Mouse (Mus musculus) midbrain, embryonic 16.5 days (tissue): ENCODE results near the gene Tmem86b. TPM values are rescaled to one million over a fixed set of nuclear protein-coding genes. Genes with fewer than 3 reads are reported as not detected.

Experiments used
- ATAC-seq: fragments of 200-750 bp; cut with Nextera tagmentation; 2 replicates; pipeline ENCODE4 v1.8.0; 2017; ENCODE audit warnings: moderate TSS enrichment
- H3K27ac ChIP-seq: fragments of 300-500 bp; sonication (generic); 2 replicates; pipeline ENCODE4 v1.5.1; 2014; ENCODE audit warnings: mild to moderate bottlenecking, low read length, mixed read lengths
- H3K27me3 ChIP-seq: fragments of 300-500 bp; sonication (generic); 2 replicates; pipeline ENCODE4 v1.6.1; 2014; ENCODE audit warnings: low read depth, low read length, mixed read lengths; ENCODE audit not compliant: control insufficient read depth, insufficient read depth
- H3K36me3 ChIP-seq: fragments of 300-500 bp; sonication (generic); 2 replicates; pipeline ENCODE4 v1.6.1; 2014; ENCODE audit warnings: mild to moderate bottlenecking, low read length, moderate library complexity, mixed read lengths; ENCODE audit not compliant: control insufficient read depth, insufficient read depth
- H3K4me1 ChIP-seq: fragments of 300-500 bp; sonication (generic); 2 replicates; pipeline ENCODE4 v1.6.1; 2014; ENCODE audit warnings: mild to moderate bottlenecking, low read length, mixed read lengths; ENCODE audit not compliant: control insufficient read depth, insufficient read depth
- H3K4me2 ChIP-seq: fragments of 300-500 bp; sonication (generic); 2 replicates; pipeline ENCODE4 v1.6.1; 2014; ENCODE audit warnings: mild to moderate bottlenecking, low read length, mixed read lengths
- H3K4me3 ChIP-seq: fragments of 300-500 bp; sonication (generic); 2 replicates; pipeline ENCODE4 v1.5.1; 2014; ENCODE audit warnings: low read depth, mild to moderate bottlenecking, low read length, moderate library complexity, mixed read lengths
- H3K9ac ChIP-seq: fragments of 300-500 bp; sonication (generic); 2 replicates; pipeline ENCODE4 v1.6.1; 2014; ENCODE audit warnings: low read depth, low read length, mixed read lengths
- H3K9me3 ChIP-seq: fragments of 300-500 bp; sonication (generic); replicated peaks from 2 replicates; pipeline ENCODE4 v1.6.1; 2014; ENCODE audit warnings: mild to moderate bottlenecking, low read length, mixed read lengths; ENCODE audit not compliant: control insufficient read depth, poor library complexity, severe bottlenecking
- WGBS: fragments of 180-500 bp; shearing (Covaris S2); extraction: QIAGEN DNeasy Blood & Tissue Kit; methylation state at CpG from one replicate; pipeline ENCODE4 v1.1.7; 2014; 5-methylcytosine and 5-hydroxymethylcytosine counted together
- polyA plus RNA-seq: library from polyadenylated mRNA; unstranded; fragments of >200 nt; fragmentation: Nextera tagmentation; extraction: Ambion mirVana; gene quantifications from 2 replicates; pipeline ENCODE4 v1.2.1, GENCODE M21; 2015

Tmem86b gene
- polyA plus RNA-seq, 1 experiment from 2014 or later = 2.1 TPM

- 93% methylated on average over 2 of the region's 2 CpGs for WGBS
- Histone ChIP-seq H3K27ac (no peak overlapping the region), H3K9ac (no peak overlapping the region), H3K4me1 (peaks cover 32% of the 10 kb centered on the region), H3K9me3 (no peaks in the 10 kb centered on the region), H3K27me3 (no peaks in the 10 kb centered on the region), H3K4me2 (no peak overlapping the region), H3K4me3 (no peak overlapping the region), H3K36me3 (no peaks in the 10 kb centered on the region)
- no peak for ATAC-seq
Observed at GRCm38 (mm10) chr7:4654221-4654620, 23.0 kb upstream of the Tmem86b start.

- ATAC-seq = no peak
- H3K4me3 ChIP-seq = no peak overlapping the region
- no peak overlapping the region for H3K27ac ChIP-seq
- peaks cover 32% of the 10 kb centered on the region for H3K4me1 ChIP-seq
- no peaks in the 10 kb centered on the region for H3K9me3 ChIP-seq
- H3K4me2 ChIP-seq = no peak overlapping the region
- no peaks in the 10 kb centered on the region for H3K27me3 ChIP-seq
- no peaks in the 10 kb centered on the region for H3K36me3 ChIP-seq
- H3K9ac ChIP-seq = no peak overlapping the region
- 84% methylated on average over 7 of the region's 7 CpGs for WGBS
Observed at GRCm38 (mm10) chr7:4653780-4654179, 22.6 kb upstream of the Tmem86b start.

GRCm38 (mm10) chr7:4653351-4653750 is 22.1 kb upstream of the Tmem86b start:
- peaks cover 32% of the 10 kb centered on the region for H3K4me1 ChIP-seq
- 86% methylated on average over 5 of the region's 5 CpGs for WGBS

GRCm38 (mm10) chr7:4652726-4653125 is 21.5 kb upstream of the Tmem86b start:
- Histone ChIP-seq H3K27ac (no peak overlapping the region), H3K4me3 (no peak overlapping the region), H3K9ac (no peak overlapping the region), H3K4me1 (peaks cover 28% of the 10 kb centered on the region), H3K9me3 (no peaks in the 10 kb centered on the region), H3K27me3 (no peaks in the 10 kb centered on the region), H3K36me3 (no peaks in the 10 kb centered on the region), H3K4me2 (no peak overlapping the region)
- no peak for ATAC-seq
- 97% methylated on average over 5 of the region's 5 CpGs for WGBS

More at GRCm38 (mm10) chr7:4653351-4653750, 22.1 kb upstream of the Tmem86b start:
- no peaks in the 10 kb centered on the region for H3K36me3 ChIP-seq
- H3K4me3 ChIP-seq = no peak overlapping the region
- H3K9ac ChIP-seq = no peak overlapping the region
- no peak for ATAC-seq
- H3K27me3 ChIP-seq = no peaks in the 10 kb centered on the region
- no peaks in the 10 kb centered on the region for H3K9me3 ChIP-seq
- no peak overlapping the region for H3K27ac ChIP-seq
- H3K4me2 ChIP-seq = no peak overlapping the region

- ATAC-seq = no peak
Observed at GRCm38 (mm10) chr7:4651581-4651980, 20.4 kb upstream of the Tmem86b start.

GRCm38 (mm10) chr7:4647992-4648391 is 16.8 kb upstream of the Tmem86b start:
- Histone ChIP-seq H3K9me3 (no peaks in the 10 kb centered on the region), H3K27me3 (no peaks in the 10 kb centered on the region), H3K4me3 (no peak overlapping the region), H3K9ac (no peak overlapping the region), H3K27ac (no peak overlapping the region), H3K4me1 (peaks cover 5% of the 10 kb centered on the region; the same call in 1 of the 2 replicates), H3K4me2 (no peak overlapping the region), H3K36me3 (peaks cover 11% of the 10 kb centered on the region)
- ATAC-seq = no peak
- WGBS = 90% methylated on average over 2 of the region's 2 CpGs

More at GRCm38 (mm10) chr7:4651581-4651980, 20.4 kb upstream of the Tmem86b start:
- Histone ChIP-seq H3K27ac (no peak overlapping the region), H3K4me3 (no peak overlapping the region), H3K9ac (no peak overlapping the region), H3K4me2 (no peak overlapping the region), H3K4me1 (peaks cover 17% of the 10 kb centered on the region), H3K9me3 (no peaks in the 10 kb centered on the region), H3K27me3 (no peaks in the 10 kb centered on the region), H3K36me3 (0 out of 2 replicates have a peak, but pooled peaks cover under 1% of the 10 kb centered on the region)
- 90% methylated on average over 8 of the region's 8 CpGs for WGBS

GRCm38 (mm10) chr7:4647291-4647690 is 16.1 kb upstream of the Tmem86b start:
- Histone ChIP-seq H3K9ac (no peak overlapping the region), H3K4me3 (no peak overlapping the region), H3K4me1 (peaks cover 5% of the 10 kb centered on the region; the same call in 1 of the 2 replicates), H3K9me3 (no peaks in the 10 kb centered on the region), H3K36me3 (peaks cover 16% of the 10 kb centered on the region), H3K27me3 (no peaks in the 10 kb centered on the region), H3K4me2 (no peak overlapping the region), H3K27ac (no peak overlapping the region)
- 80% methylated on average over 6 of the region's 6 CpGs for WGBS
- no peak for ATAC-seq

GRCm38 (mm10) chr7:4646806-4647205 is 15.6 kb upstream of the Tmem86b start:
- Histone ChIP-seq H3K4me3 (no peak overlapping the region), H3K27ac (no peak overlapping the region), H3K4me1 (peaks cover 5% of the 10 kb centered on the region; the same call in 1 of the 2 replicates), H3K27me3 (no peaks in the 10 kb centered on the region), H3K9ac (no peak overlapping the region), H3K9me3 (no peaks in the 10 kb centered on the region), H3K36me3 (peaks cover 19% of the 10 kb centered on the region), H3K4me2 (no peak overlapping the region)
- WGBS = 94% methylated on average over 3 of the region's 3 CpGs
- ATAC-seq = no peak

- H3K4me1 ChIP-seq = no peaks in the 10 kb centered on the region
- WGBS = 89% methylated on average over 6 of the region's 6 CpGs
- ATAC-seq = no peak
Observed at GRCm38 (mm10) chr7:4643225-4643624, 12.0 kb upstream of the Tmem86b start.

More at GRCm38 (mm10) chr7:4643225-4643624, 12.0 kb upstream of the Tmem86b start:
- Histone ChIP-seq H3K27ac (no peak overlapping the region), H3K4me2 (no peak overlapping the region), H3K9ac (no peak overlapping the region), H3K36me3 (peaks cover 48% of the 10 kb centered on the region), H3K9me3 (no peaks in the 10 kb centered on the region), H3K4me3 (no peak overlapping the region), H3K27me3 (no peaks in the 10 kb centered on the region)
